Mouse (Mus musculus) heart, postnatal 0 days (tissue): Measurements from ENCODE around the gene Col4a2.

Source experiments
- CTCF ChIP-seq: IDR thresholded peaks from 2 replicates; pipeline ENCODE4 v1.5.1; 2016; ENCODE audit warnings: antibody characterized with exemption, control low read depth, low read depth
- EP300 ChIP-seq: IDR thresholded peaks from 2 replicates; pipeline ENCODE4 v1.6.1; 2016; ENCODE audit warnings: antibody characterized with exemption, low read depth

- TF ChIP-seq EP300: no peak
- no peak for TF ChIP-seq CTCF
Measured at GRCm38 (mm10) chr8:11335238-11335637, 22.6 kb downstream of the Col4a2 start.
